Mouse (Mus musculus): ENCODE data around the gene Max. TPM values are rescaled to one million over a fixed set of nuclear protein-coding genes. Genes with fewer than 3 reads are reported as not detected.
A peak's percentile ranks its signal among the peaks of the same experiment; 100 is the strongest.

Max gene
- total and polyA plus RNA-seq, 3 experiments: 48.2 to 356 (median 164) TPM

DNA sequence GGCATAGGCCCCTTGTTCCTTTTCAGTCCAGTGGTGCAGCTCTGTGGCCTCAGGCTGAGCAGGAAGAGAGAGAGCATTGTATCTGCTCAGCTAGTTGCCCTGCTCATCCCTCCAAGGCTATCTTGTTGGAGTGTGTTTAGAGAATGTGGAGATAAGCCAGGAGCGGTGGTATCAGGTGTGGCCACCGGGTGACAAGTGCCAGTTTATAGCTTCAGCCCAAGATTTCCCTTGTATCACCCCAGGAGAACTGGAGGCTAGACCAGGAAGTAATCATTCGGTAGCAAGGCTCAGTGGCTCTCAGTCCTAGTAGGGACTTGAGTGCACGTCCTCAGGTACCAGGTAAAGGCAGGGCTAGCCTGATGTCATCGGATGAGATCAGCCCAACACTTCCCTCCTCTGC lies 52.8 kb downstream of the Max start (continued):
- TF ChIP-seq TCF12 (IDR thresholded peaks at IDR 0.05; ENCODE audit: low read depth, low read length) (peak; percentile 93), CTCF (IDR thresholded peaks at IDR 0.05 in 2 of 3, conservative IDR thresholded peaks at IDR 0.05 in 1 of 3; ENCODE audit: control insufficient read depth in 1 of 3, insufficient read depth in 1 of 3, low read depth in 2 of 3, low read length in 3 of 3, poor library complexity in 1 of 3, severe bottlenecking in 1 of 3) (no peak), MEF2A (IDR thresholded peaks at IDR 0.05; ENCODE audit: extremely low read depth, insufficient replicate concordance, low read depth, low read length, poor library complexity, severe bottlenecking) (0 out of 2 replicates have a peak, but pooled peaks have one; percentile 24), MYB (IDR thresholded peaks at IDR 0.05; ENCODE audit: low read depth, low read length) (peak; percentile 41; the same call in 1 of the 2 replicates), SIN3A (IDR thresholded peaks at IDR 0.05; ENCODE audit: low read length) (peak; percentile 60; the same call in 1 of the 2 replicates), TAL1 (IDR thresholded peaks at IDR 0.05; ENCODE audit: low read length) (peak; percentile 86), GABPA (IDR thresholded peaks at IDR 0.05; ENCODE audit: low read depth, low read length) (no peak), NRF1 (IDR thresholded peaks at IDR 0.05; ENCODE audit: insufficient read depth, low read depth, low read length, poor library complexity, severe bottlenecking) (peak; percentile 30; the same call in 1 of the 2 replicates), RCOR1 (IDR thresholded peaks at IDR 0.05; ENCODE audit: low read depth, low read length) (peak; percentile 86), JUND (IDR thresholded peaks at IDR 0.05; ENCODE audit: low read depth, low read length) (no peak)

DNA sequence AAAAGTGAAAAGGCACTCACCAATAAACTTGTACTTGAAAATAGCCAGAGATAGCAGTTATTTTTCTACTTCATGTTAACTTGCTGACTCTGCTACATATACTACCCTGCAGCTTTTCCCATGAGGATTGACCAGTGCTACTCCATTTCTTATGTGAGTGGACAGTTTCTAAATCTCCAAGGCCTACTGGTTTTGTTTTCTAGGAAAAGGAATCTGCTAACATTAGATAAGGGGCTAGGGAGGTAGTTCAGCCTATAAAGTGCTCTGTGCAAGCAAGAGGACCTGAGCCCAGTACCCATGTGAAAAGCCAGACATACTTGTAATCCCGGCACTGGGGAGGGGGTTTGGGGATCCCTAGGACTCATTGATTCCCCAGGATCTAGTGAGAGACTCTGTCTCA lies 55.7 kb downstream of the Max start:
- Histone ChIP-seq H3K9ac (ENCODE audit: control insufficient read depth, low read depth, low read length, poor library complexity, severe bottlenecking) (no peak overlapping the region), H3K27ac (ENCODE audit: control insufficient read depth, low read depth, low read length) (no peak overlapping the region), H3K79me2 (ENCODE audit: control insufficient read depth, insufficient read depth, low read length, poor library complexity) (no peaks in the 10 kb centered on the region), H3K9me3 (replicated peaks; ENCODE audit: insufficient read depth, low read length) (no peaks in the 10 kb centered on the region), H3K27me3 (ENCODE audit: control insufficient read depth in 1 of 2, insufficient read depth in 2 of 2, low read length in 2 of 2) (no peaks in the 10 kb centered on the region), H3K36me3 (ENCODE audit: control insufficient read depth in 1 of 2, insufficient read depth in 2 of 2, low read length in 2 of 2) (peaks cover 0 to 17% of the 10 kb centered on the region in 2 experiments; a peak in 2 of 4 replicates), H3K4me1 (ENCODE audit: control insufficient read depth in 1 of 2, insufficient read depth in 2 of 2, low read length in 2 of 2) (peaks cover 15 to 33% of the 10 kb centered on the region in 2 experiments), H3K4me3 (ENCODE audit: control insufficient read depth in 1 of 2, insufficient read depth in 1 of 2, low read depth in 2 of 2, low read length in 2 of 2) (no peak overlapping the region)
- TF ChIP-seq TBP (IDR thresholded peaks at IDR 0.05; ENCODE audit: low read depth, low read length): no peak
- TF ChIP-seq TAL1 (IDR thresholded peaks at IDR 0.05; ENCODE audit: low read length): peak; percentile 40; the same call in 1 of the 2 replicates
- TF ChIP-seq SMC3 (IDR thresholded peaks at IDR 0.05; ENCODE audit: low read depth, low read length): no peak
- 0 out of 4 replicates have a peak, but pooled peaks of 1 of the 2 experiments have one; percentile 25 for TF ChIP-seq EP300 (IDR thresholded peaks at IDR 0.05; ENCODE audit: low read depth in 1 of 2, low read length in 2 of 2)
- 0 out of 2 replicates have a peak, but pooled peaks have one; percentile 25 for TF ChIP-seq GATA1 (IDR thresholded peaks at IDR 0.05; ENCODE audit: low read depth, low read length)
- TF ChIP-seq JUND (IDR thresholded peaks at IDR 0.05; ENCODE audit: low read depth, low read length): no peak
- DNase-seq (ENCODE audit: low read depth, low spot score): peak; percentile 18

DNA sequence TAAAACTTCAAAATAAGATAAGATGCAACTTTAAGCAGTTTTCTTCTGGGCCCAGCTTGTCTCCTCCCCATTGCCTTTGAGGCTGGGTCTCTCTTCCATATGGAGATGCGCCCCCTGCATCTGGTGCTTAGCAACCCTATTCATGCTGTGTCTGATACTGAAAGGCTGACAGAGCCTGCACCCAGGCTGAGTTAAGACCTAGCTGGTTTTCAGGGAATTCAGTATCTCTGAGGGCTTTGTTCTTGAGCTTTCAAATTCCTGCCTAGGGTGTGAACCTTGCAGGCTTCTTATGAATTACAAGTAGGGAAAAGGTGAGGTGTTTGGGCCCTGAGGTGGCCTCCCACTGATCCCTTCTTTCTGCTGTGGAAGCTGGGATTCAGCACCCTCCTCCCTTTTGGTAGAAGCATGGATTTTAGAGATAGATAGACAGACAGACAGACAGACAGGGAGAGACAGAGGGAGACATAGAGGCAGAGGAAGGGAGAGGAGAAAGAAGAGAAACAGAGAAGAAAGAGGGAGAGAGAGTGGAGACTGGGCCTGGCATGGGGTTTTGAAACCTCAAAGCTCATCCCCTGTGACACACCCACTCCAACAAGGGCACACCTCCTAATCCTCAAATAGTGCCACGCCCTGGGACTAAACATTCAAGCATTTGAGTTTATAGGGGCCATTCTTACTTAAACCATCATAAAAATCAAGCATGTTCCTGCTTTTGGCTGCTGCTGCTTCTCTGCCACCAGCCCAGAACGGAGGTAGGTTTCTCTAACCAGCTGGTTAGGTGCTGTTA lies 60.3 kb downstream of the Max start:
- TF ChIP-seq ZNF384 (IDR thresholded peaks at IDR 0.05; ENCODE audit: low read depth, low read length) (no peak), POLR2AphosphoS5 (IDR thresholded peaks at IDR 0.05; ENCODE audit: borderline replicate concordance, low read depth, low read length) (no peak), MYC (IDR thresholded peaks at IDR 0.05; ENCODE audit: low read depth, low read length) (no peak), MAX (IDR thresholded peaks at IDR 0.05; ENCODE audit: low read length) (no peak), NELFE (IDR thresholded peaks at IDR 0.05; ENCODE audit: low read depth, low read length) (no peak), BHLHE40 (IDR thresholded peaks at IDR 0.05; ENCODE audit: borderline replicate concordance, low read depth, low read length) (no peak), CHD2 (IDR thresholded peaks at IDR 0.05; ENCODE audit: low read length) (no peak)
- H3K27me3 ChIP-seq (ENCODE audit: control insufficient read depth in 1 of 2, insufficient read depth in 2 of 2, low read length in 2 of 2): no peaks in the 10 kb centered on the region
- H3K4me3 ChIP-seq (ENCODE audit: control insufficient read depth in 1 of 2, insufficient read depth in 1 of 2, low read depth in 2 of 2, low read length in 2 of 2): no peak overlapping the region
- H3K4me1 ChIP-seq (ENCODE audit: control insufficient read depth in 1 of 2, insufficient read depth in 2 of 2, low read length in 2 of 2): peaks cover 6 to 11% of the 10 kb centered on the region in 2 experiments; a peak in 2 of 4 replicates
- no peak for DNase-seq (ENCODE audit: low read depth, low spot score)
- H3K9me3 ChIP-seq (replicated peaks; ENCODE audit: insufficient read depth, low read length): no peaks in the 10 kb centered on the region
- H3K9ac ChIP-seq (ENCODE audit: control insufficient read depth, low read depth, low read length, poor library complexity, severe bottlenecking): no peak overlapping the region
- no peak overlapping the region for H3K27ac ChIP-seq (ENCODE audit: control insufficient read depth, low read depth, low read length)
- H3K36me3 ChIP-seq (ENCODE audit: control insufficient read depth in 1 of 2, insufficient read depth in 2 of 2, low read length in 2 of 2): peaks cover 0 to 8% of the 10 kb centered on the region in 2 experiments
- no peaks in the 10 kb centered on the region for H3K79me2 ChIP-seq (ENCODE audit: control insufficient read depth, insufficient read depth, low read length, poor library complexity)

Data from MEL (cell line).